Mouse (Mus musculus) large intestine, adult 2 months (tissue): ENCODE measurements around the gene H2afv. TPM values are rescaled to one million over a fixed set of nuclear protein-coding genes. Genes with fewer than 3 reads are reported as not detected.

Experiments used
- DNase-seq: peaks from one replicate; pipeline ENCODE4 v3.0.0-alpha.2; 2012; ENCODE audit warnings: low read depth, low spot score
- WGBS: fragments of 180-500 bp; shearing (Covaris S2); methylation state at CpG from one replicate; pipeline ENCODE4 v1.1.7; 2018; 5-methylcytosine and 5-hydroxymethylcytosine counted together
- polyA plus RNA-seq: library from polyadenylated mRNA; depleted of rRNA; stranded (reverse); fragments of >200 nt; gene quantifications from 2 replicates; pipeline ENCODE4 v1.2.3, GENCODE M21; 2012; rRNA removed

Gene H2afv
- polyA plus RNA-seq, 1 experiment, result 133 TPM

GRCm38 (mm10) chr11:6395565-6395964 is 48.7 kb downstream of the H2afv start:
- DNase-seq, result no peak
- 89% methylated on average over 5 of the region's 5 CpGs for WGBS

- no peak for DNase-seq
- 67% methylated on average over 1 of the region's 1 CpGs for WGBS
Observed at GRCm38 (mm10) chr11:6393866-6394265, 50.4 kb downstream of the H2afv start.

- WGBS, result 71% methylated on average over 6 of the region's 6 CpGs
- no peak for DNase-seq
Observed at GRCm38 (mm10) chr11:6392857-6393256, 51.4 kb downstream of the H2afv start.

GRCm38 (mm10) chr11:6391516-6392276 is 52.5 kb downstream of the H2afv start:
- DNase-seq, result no peak
- WGBS, result 67% methylated on average over 8 of the region's 8 CpGs

- 68% methylated on average over 8 of the region's 8 CpGs for WGBS
- no peak for DNase-seq
Observed at GRCm38 (mm10) chr11:6390376-6391053, 53.7 kb downstream of the H2afv start.

GRCm38 (mm10) chr11:6389483-6389921 is 54.7 kb downstream of the H2afv start:
- no peak for DNase-seq
- WGBS, result under 1% methylated on average over 36 of the region's 43 CpGs

GRCm38 (mm10) chr11:6388726-6389413 is 55.4 kb downstream of the H2afv start, which contains the start of gene Zmiz2:
Gene Zmiz2 (plus strand): TSS chr11:6389074.
- peak; percentile 64 for DNase-seq
- WGBS, result 6% methylated on average over 58 of the region's 60 CpGs

- WGBS, result 84% methylated on average over 6 of the region's 6 CpGs
Observed at GRCm38 (mm10) chr11:6388126-6388725, 56.0 kb downstream of the H2afv start.

GRCm38 (mm10) chr11:6380916-6381315 is 63.3 kb downstream of the H2afv start:
- no peak for DNase-seq
- 68% methylated on average over 6 of the region's 6 CpGs for WGBS

More at GRCm38 (mm10) chr11:6388126-6388725, 56.0 kb downstream of the H2afv start:
- DNase-seq, result no peak

Other genes starting within 250 kb of the H2afv start
- 0.07 and 0.34 TPM in 2 replicates for gene A730071L15Rik, start 244.4 kb downstream of the H2afv start, polyA plus RNA-seq
- gene Nudcd3, start 244.0 kb downstream of the H2afv start, polyA plus RNA-seq, result 32.8 and 44.1 TPM in 2 replicates
- gene Npc1l1, start 214.3 kb downstream of the H2afv start, polyA plus RNA-seq, result 218 and 481 TPM in 2 replicates
- gene Ddx56, start 176.7 kb downstream of the H2afv start, polyA plus RNA-seq, result 31.4 and 34.7 TPM in 2 replicates
- gene Tmed4, start 169.6 kb downstream of the H2afv start, polyA plus RNA-seq, result 144 and 160 TPM in 2 replicates
- gene Ogdh, start 152.8 kb downstream of the H2afv start, polyA plus RNA-seq, result 221 and 357 TPM in 2 replicates
- gene Zmiz2, start 55.4 kb downstream of the H2afv start, polyA plus RNA-seq, result 43.2 and 46.7 TPM in 2 replicates
- 1,007 and 1,129 TPM in 2 replicates for gene Ppia, start 29.0 kb downstream of the H2afv start, polyA plus RNA-seq
- gene Purb, start 31.5 kb upstream of the H2afv start, polyA plus RNA-seq, result 6.0 and 7.7 TPM in 2 replicates
- gene Myo1g, start 76.5 kb upstream of the H2afv start, polyA plus RNA-seq, result 14.9 and 20.9 TPM in 2 replicates
- gene Ccm2, start 102.4 kb upstream of the H2afv start, polyA plus RNA-seq, result 51.7 and 64.7 TPM in 2 replicates
- gene Nacad, start 161.6 kb upstream of the H2afv start, polyA plus RNA-seq, result 3.4 and 5.6 TPM in 2 replicates
- gene Tbrg4, start 181.6 kb upstream of the H2afv start, polyA plus RNA-seq, result 110 and 137 TPM in 2 replicates
- gene Wap, start 194.2 kb upstream of the H2afv start, polyA plus RNA-seq, result not detected in 2 replicates
- gene Ramp3, start 214.1 kb upstream of the H2afv start, polyA plus RNA-seq, result 3.6 and 4.2 TPM in 2 replicates